Mouse (Mus musculus) olfactory bulb, adult 2 months (tissue): ENCODE measurements around the gene Sdhb. TPM values are rescaled to one million over a fixed set of nuclear protein-coding genes. Genes with fewer than 3 reads are reported as not detected.

Experiments
- H3K27ac ChIP-seq: fragments of 200-500 bp; 2 replicates; pipeline ENCODE4 v1.5.1; 2012; ENCODE audit warnings: low read depth, low read length; ENCODE audit not compliant: insufficient read depth
- H3K4me1 ChIP-seq: fragments of 200-500 bp; 2 replicates; pipeline ENCODE4 v1.6.1; 2012; ENCODE audit warnings: low read length; ENCODE audit not compliant: control insufficient read depth, insufficient read depth
- H3K4me3 ChIP-seq: fragments of 200-500 bp; 2 replicates; pipeline ENCODE4 v1.5.1; 2012; ENCODE audit warnings: mild to moderate bottlenecking, low read depth, low read length, moderate library complexity; ENCODE audit not compliant: insufficient read depth
- CTCF ChIP-seq: fragments of 200-500 bp; IDR thresholded peaks from 2 replicates; pipeline ENCODE4 v1.5.1; 2012; ENCODE audit warnings: low read depth, mild to moderate bottlenecking, low read length, moderate library complexity; ENCODE audit not compliant: insufficient read depth
- POLR2A ChIP-seq: fragments of 200-500 bp; IDR thresholded peaks from 2 replicates; pipeline ENCODE4 v1.6.1; 2012; ENCODE audit warnings: mild to moderate bottlenecking, low read depth, low read length, moderate library complexity; ENCODE audit not compliant: insufficient read depth
- WGBS: fragments of 180-500 bp; shearing (Covaris S2); methylation state at CpG from one replicate; pipeline ENCODE4 v1.1.7; 2018; 5-methylcytosine and 5-hydroxymethylcytosine counted together
- polyA plus RNA-seq: library from polyadenylated mRNA; stranded (reverse); fragments of >200 nt; gene quantifications from 2 replicates; pipeline ENCODE4 v1.2.4, GENCODE M21; 2012; ENCODE audit warnings: low replicate concordance; ENCODE audit not compliant: missing spikeins, insufficient read depth, insufficient read length

Sdhb gene
- polyA plus RNA-seq, 1 experiment: not detected

GRCm38 (mm10) chr4:141024052-141024451 lies 63.0 kb downstream of the Sdhb start:
- 0 out of 2 replicates have a peak overlapping the region, but pooled peaks have one; percentile 2 for H3K27ac ChIP-seq
- WGBS: 27% methylated on average over 9 of the region's 9 CpGs

GRCm38 (mm10) chr4:141024992-141025391 lies 64.0 kb downstream of the Sdhb start:
- no peak for TF ChIP-seq POLR2A
- TF ChIP-seq CTCF: no peak
- 90% methylated on average over 27 of the region's 27 CpGs for WGBS
- H3K27ac ChIP-seq: no peak overlapping the region
- peaks cover 21% of the 10 kb centered on the region for H3K4me1 ChIP-seq
- no peak overlapping the region for H3K4me3 ChIP-seq

More at GRCm38 (mm10) chr4:141024052-141024451, 63.0 kb downstream of the Sdhb start:
- TF ChIP-seq POLR2A: no peak
- TF ChIP-seq CTCF: no peak
- Histone ChIP-seq H3K4me1 (peaks cover 21% of the 10 kb centered on the region), H3K4me3 (no peak overlapping the region)

Other genes starting within 250 kb of the Sdhb start
- gene Padi6, start 218.6 kb upstream of the Sdhb start, polyA plus RNA-seq: not detected in 2 replicates
- not detected in 2 replicates for gene Padi4, start 187.0 kb upstream of the Sdhb start, polyA plus RNA-seq
- not detected in 2 replicates for gene Padi3, start 150.6 kb upstream of the Sdhb start, polyA plus RNA-seq
- not detected in 2 replicates for gene Padi1, start 115.4 kb upstream of the Sdhb start, polyA plus RNA-seq
- gene Padi2, start 54.9 kb upstream of the Sdhb start, polyA plus RNA-seq: not detected in 2 replicates
- gene Atp13a2, start 25.7 kb downstream of the Sdhb start, polyA plus RNA-seq: not detected in 2 replicates
- not detected in 2 replicates for gene Mfap2, start 49.2 kb downstream of the Sdhb start, polyA plus RNA-seq
- not detected in 2 replicates for gene Crocc, start 99.3 kb downstream of the Sdhb start, polyA plus RNA-seq
- not detected in 2 replicates for gene Necap2, start 117.2 kb downstream of the Sdhb start, polyA plus RNA-seq
- gene Spata21, start 127.1 kb downstream of the Sdhb start, polyA plus RNA-seq: not detected in 2 replicates
- gene Szrd1, start 178.6 kb downstream of the Sdhb start, polyA plus RNA-seq: not detected in 2 replicates
- gene Fbxo42, start 186.7 kb downstream of the Sdhb start, polyA plus RNA-seq: 51.1 TPM in 1 of 2 replicates, not detected in the other